Mouse (Mus musculus) CH12.LX (cell line): ENCODE results near the gene Prl3c1. TPM values are rescaled to one million over a fixed set of nuclear protein-coding genes. Genes with fewer than 3 reads are reported as not detected.
"Not testable (repeated sequence)": the region's sequence is repeated elsewhere in the genome, so short reads cannot be mapped to it uniquely, and the experiment has no call there.

ENCODE experiments used
- DNase-seq: peaks from one replicate; pipeline ENCODE4 v3.0.0-alpha.2; 2013; ENCODE audit errors: extremely low read depth
- H3K27ac ChIP-seq: 2 replicates; pipeline ENCODE4 v1.5.1; 2012; ENCODE audit warnings: low read depth, mild to moderate bottlenecking, control low read depth, moderate library complexity; ENCODE audit not compliant: insufficient read depth
- H3K27me3 ChIP-seq: replicated peaks from 2 replicates; pipeline ENCODE3; 2012; ENCODE audit warnings: inconsistent platforms
- H3K36me3 ChIP-seq, 2 experiments: replicated peaks in 1 of 2; 2 replicates each; pipeline versions ENCODE3 to v1.6.1; 2012; ENCODE audit warnings: inconsistent platforms in 1 of 2, low read length in 1 of 2, mild to moderate bottlenecking in 1 of 2, mixed read lengths in 1 of 2, moderate library complexity in 1 of 2; ENCODE audit not compliant: control insufficient read depth in 1 of 2, insufficient read depth in 1 of 2
- H3K4me1 ChIP-seq, 2 experiments: 2 replicates each; pipeline ENCODE4 v1.6.1; 2012; ENCODE audit warnings: inconsistent platforms in 1 of 2, moderate library complexity in 1 of 2; ENCODE audit not compliant: insufficient read depth in 2 of 2, control insufficient read depth in 1 of 2
- H3K4me2 ChIP-seq: 2 replicates; pipeline ENCODE4 v1.6.1; 2012; ENCODE audit warnings: low read depth, mild to moderate bottlenecking, control low read depth; ENCODE audit not compliant: poor library complexity, insufficient read depth, severe bottlenecking
- H3K4me3 ChIP-seq, 3 experiments: fragments of 150-350 bp in 1 of 3; sonication (generic) in 1 of 3; replicated peaks in 1 of 3; 2 replicates each; pipeline versions ENCODE3 to v1.5.1; 2011 to 2012; ENCODE audit warnings: low read depth in 2 of 3, low read length in 2 of 3, mild to moderate bottlenecking in 2 of 3, moderate library complexity in 2 of 3, control low read depth in 1 of 3, improper control_type of control experiment in 1 of 3, inconsistent platforms in 1 of 3, mixed read lengths in 1 of 3; ENCODE audit not compliant: poor library complexity in 1 of 3
- H3K79me2 ChIP-seq: replicated peaks from 2 replicates; pipeline ENCODE4 v1.6.1; 2012; ENCODE audit warnings: mild to moderate bottlenecking, moderate library complexity; ENCODE audit not compliant: control insufficient read depth, poor library complexity, insufficient read depth, severe bottlenecking; ENCODE audit errors: extremely low read depth
- H3K9ac ChIP-seq: 2 replicates; pipeline ENCODE4 v1.6.1; 2012; ENCODE audit warnings: low read depth, mild to moderate bottlenecking, control low read depth, moderate library complexity; ENCODE audit not compliant: insufficient read depth
- H3K9me3 ChIP-seq: replicated peaks from 2 replicates; pipeline ENCODE3; 2012; ENCODE audit warnings: low read length, inconsistent platforms, mixed read lengths
- CHD1 ChIP-seq: IDR thresholded peaks from 2 replicates; pipeline ENCODE4 v1.6.1; 2012; ENCODE audit warnings: low read depth, low read length, improper control_type of control experiment, inconsistent platforms
- CHD2 ChIP-seq: IDR thresholded peaks from 2 replicates; pipeline ENCODE4 v1.6.1; 2011; ENCODE audit warnings: low read length, improper control_type of control experiment
- E2F4 ChIP-seq: IDR thresholded peaks from 2 replicates; pipeline ENCODE4 v1.6.1; 2011; ENCODE audit warnings: low read depth, low read length, improper control_type of control experiment; ENCODE audit not compliant: insufficient replicate concordance
- EP300 ChIP-seq: IDR thresholded peaks from 2 replicates; pipeline ENCODE4 v1.6.1; 2011; ENCODE audit warnings: low read length, improper control_type of control experiment
- ETS1 ChIP-seq: conservative IDR thresholded peaks from 2 replicates; pipeline ENCODE4 v1.6.1; 2012; ENCODE audit warnings: low read depth, mild to moderate bottlenecking, inconsistent platforms, low read length, improper control_type of control experiment, moderate library complexity
- IRF4 ChIP-seq: IDR thresholded peaks from 2 replicates; pipeline ENCODE4 v1.6.1; 2014; ENCODE audit warnings: low read depth, mild to moderate bottlenecking, inconsistent platforms, low read length, improper control_type of control experiment
- KAT2A ChIP-seq: IDR thresholded peaks from 2 replicates; pipeline ENCODE4 v1.6.1; 2012; ENCODE audit warnings: low read length, improper control_type of control experiment, inconsistent platforms; ENCODE audit not compliant: insufficient replicate concordance
- MAFK ChIP-seq: IDR thresholded peaks from 2 replicates; pipeline ENCODE4 v1.6.1; 2011; ENCODE audit warnings: low read length, improper control_type of control experiment; ENCODE audit not compliant: insufficient replicate concordance
- MAX ChIP-seq: IDR thresholded peaks from 2 replicates; pipeline ENCODE4 v1.6.1; 2011; ENCODE audit warnings: low read length, improper control_type of control experiment
- MAZ ChIP-seq: IDR thresholded peaks from 2 replicates; pipeline ENCODE4 v1.6.1; 2012; ENCODE audit warnings: low read depth, mild to moderate bottlenecking, inconsistent platforms, low read length, improper control_type of control experiment, moderate library complexity
- MEF2A ChIP-seq: IDR thresholded peaks from 2 replicates; pipeline ENCODE4 v1.6.1; 2014; ENCODE audit warnings: low read depth, mild to moderate bottlenecking, inconsistent platforms, low read length, improper control_type of control experiment, borderline replicate concordance
- NELFE ChIP-seq: IDR thresholded peaks from 2 replicates; pipeline ENCODE4 v1.6.1; 2011; ENCODE audit warnings: low read depth, low read length, improper control_type of control experiment
- NRF1 ChIP-seq: IDR thresholded peaks from 2 replicates; pipeline ENCODE4 v1.6.1; 2014; ENCODE audit warnings: low read depth, mild to moderate bottlenecking, inconsistent platforms, low read length, improper control_type of control experiment, moderate library complexity
- PAX5 ChIP-seq: IDR thresholded peaks from 2 replicates; pipeline ENCODE4 v1.6.1; 2012; ENCODE audit warnings: low read length, inconsistent platforms, mixed read lengths
- POLR2A ChIP-seq: IDR thresholded peaks from 2 replicates; pipeline ENCODE4 v1.6.1; 2011; ENCODE audit warnings: low read depth, mild to moderate bottlenecking, improper control_type of control experiment, low read length
- RAD21 ChIP-seq: IDR thresholded peaks from 2 replicates; pipeline ENCODE4 v1.6.1; 2011; ENCODE audit warnings: low read depth, mild to moderate bottlenecking, low read length, improper control_type of control experiment, moderate library complexity
- SIN3A ChIP-seq: IDR thresholded peaks from 2 replicates; pipeline ENCODE4 v1.6.1; 2012; ENCODE audit warnings: low read length, improper control_type of control experiment, inconsistent platforms
- SMC3 ChIP-seq: IDR thresholded peaks from 2 replicates; pipeline ENCODE4 v1.6.1; 2011; ENCODE audit warnings: low read depth, low read length, improper control_type of control experiment
- TBP ChIP-seq: conservative IDR thresholded peaks from 2 replicates; pipeline ENCODE4 v1.6.1; 2011; ENCODE audit warnings: low read depth, low read length, improper control_type of control experiment
- TCF12 ChIP-seq: IDR thresholded peaks from 2 replicates; pipeline ENCODE4 v1.6.1; 2014; ENCODE audit warnings: low read depth, mild to moderate bottlenecking, inconsistent platforms, low read length, improper control_type of control experiment
- UBTF ChIP-seq: IDR thresholded peaks from 2 replicates; pipeline ENCODE4 v1.6.1; 2012; ENCODE audit warnings: low read depth, mild to moderate bottlenecking, inconsistent platforms, low read length, improper control_type of control experiment, moderate library complexity
- USF2 ChIP-seq: conservative IDR thresholded peaks from 2 replicates; pipeline ENCODE4 v1.6.1; 2011; ENCODE audit warnings: low read depth, low read length, improper control_type of control experiment
- dilution Hi-C: fragments of 300-500 bp; cut with MboI; formaldehyde crosslinking; loops from 2 replicates; pipeline ENCODE4 v1.14.3; 2020; ENCODE audit warnings: low sequenced_read_pairs; ENCODE audit not compliant: extremely low pct_unique_long_range_greater_than_20kb, extremely low pct_ligation_motif_present
- in situ Hi-C: fragments of 300-500 bp; cut with MboI; formaldehyde crosslinking; loops from 3 replicates; pipeline ENCODE4 v1.14.3; 2019; ENCODE audit warnings: low sequenced_read_pairs, low pct_ligation_motif_present, low pct_unique_long_range_greater_than_20kb, mixed read lengths
- polyA plus RNA-seq: library from polyadenylated mRNA; unstranded; fragments of >175 nt; gene quantifications from 2 replicates; pipeline ENCODE4 v1.2.1, GENCODE M21; 2012; ENCODE audit warnings: low read depth; ENCODE audit not compliant: insufficient read length
- total RNA-seq, 2 experiments: library from RNA; depleted of rRNA; stranded (reverse); fragments of 300-350 nt in 1 of 2; fragments of >200 nt in 1 of 2; gene quantifications; 2 replicates each; pipeline ENCODE4 v1.2.3; 2012 to 2014

Gene Prl3c1
- not detected in 2 replicates for total RNA-seq (2012; rRNA removed)
- not detected in 2 replicates for total RNA-seq (2014; rRNA removed)
- polyA plus RNA-seq = not detected in 2 replicates

GRCm38 (mm10) chr13:27196359-27196758 lies at the start of gene Prl3c1:
TSS of gene Prl3c1 (plus strand) at chr13:27196659.
- TF ChIP-seq SIN3A = no peak
- TF ChIP-seq NRF1 = no peak
- TF ChIP-seq MAFK = no peak
- no peak for TF ChIP-seq SMC3
- no peak for TF ChIP-seq IRF4
- no peak for TF ChIP-seq MEF2A
- TF ChIP-seq E2F4 = no peak
- TF ChIP-seq ETS1 = no peak
- no peak for TF ChIP-seq USF2
- no peak for TF ChIP-seq TCF12
- no peak for TF ChIP-seq CHD2
- TF ChIP-seq POLR2A = no peak
- TF ChIP-seq RAD21 = no peak
- no peak for TF ChIP-seq MAZ
- no peak within 1 kb of the TSS for H3K4me2 ChIP-seq
- in situ Hi-C loops (no loop called here), dilution Hi-C loops (no loop called here)
- H3K36me3 ChIP-seq = no peaks in the 10 kb centered on the region
- no peaks in the 10 kb centered on the region for H3K4me1 ChIP-seq
- DNase-seq = no peak
- no peaks in the 10 kb centered on the region for H3K79me2 ChIP-seq
- no peaks in the 10 kb centered on the region for H3K9me3 ChIP-seq
- no peak within 1 kb of the TSS for H3K9ac ChIP-seq
- H3K4me3 ChIP-seq = no peak within 1 kb of the TSS
- H3K27me3 ChIP-seq = no peaks in the 10 kb centered on the region
- H3K27ac ChIP-seq = no peak within 1 kb of the TSS

GRCm38 (mm10) chr13:27148264-27148663 lies 48.2 kb upstream of the Prl3c1 start:
- Histone ChIP-seq H3K27ac (no peak overlapping the region), H3K27me3 (no peaks in the 10 kb centered on the region), H3K36me3 (no peaks in the 10 kb centered on the region), H3K9me3 (no peaks in the 10 kb centered on the region), H3K4me3 (no peak overlapping the region), H3K9ac (no peak overlapping the region), H3K4me1 (no peaks in the 10 kb centered on the region), H3K79me2 (no peaks in the 10 kb centered on the region), H3K4me2 (no peak overlapping the region)
- DNase-seq = no peak
- TF ChIP-seq MAZ (no peak), PAX5 (no peak), MAX (no peak), UBTF (no peak), KAT2A (no peak), RAD21 (no peak), EP300 (no peak), IRF4 (no peak), NRF1 (no peak), NELFE (no peak), TBP (no peak), CHD1 (no peak)
- in situ Hi-C loops (no loop called here), dilution Hi-C loops (no loop called here)

GRCm38 (mm10) chr13:27156490-27156889 lies 40.0 kb upstream of the Prl3c1 start, which contains the start of gene Prl3d3:
TSS of gene Prl3d3 (plus strand) at chr13:27156790.
- DNase-seq, H3K9me3 ChIP-seq, H3K27ac ChIP-seq, H3K36me3 ChIP-seq, in situ Hi-C loops, H3K9ac ChIP-seq, H3K4me2 ChIP-seq, H3K4me1 ChIP-seq, H3K27me3 ChIP-seq, H3K79me2 ChIP-seq, H3K4me3 ChIP-seq, dilution Hi-C loops: not testable (repeated sequence)
